Mouse (Mus musculus): ENCODE results near the gene Slc12a4. TPM values are rescaled to one million over a fixed set of nuclear protein-coding genes. Genes with fewer than 3 reads are reported as not detected.
"Not testable (repeated sequence)": the region's sequence is repeated elsewhere in the genome, so short reads cannot be mapped to it uniquely, and the experiment has no call there.

Slc12a4 gene
- polyA plus RNA-seq (2015; fragmentation: Nextera tagmentation; extraction: Ambion mirVana): 32.7 and 33.4 TPM in 2 replicates

DNA sequence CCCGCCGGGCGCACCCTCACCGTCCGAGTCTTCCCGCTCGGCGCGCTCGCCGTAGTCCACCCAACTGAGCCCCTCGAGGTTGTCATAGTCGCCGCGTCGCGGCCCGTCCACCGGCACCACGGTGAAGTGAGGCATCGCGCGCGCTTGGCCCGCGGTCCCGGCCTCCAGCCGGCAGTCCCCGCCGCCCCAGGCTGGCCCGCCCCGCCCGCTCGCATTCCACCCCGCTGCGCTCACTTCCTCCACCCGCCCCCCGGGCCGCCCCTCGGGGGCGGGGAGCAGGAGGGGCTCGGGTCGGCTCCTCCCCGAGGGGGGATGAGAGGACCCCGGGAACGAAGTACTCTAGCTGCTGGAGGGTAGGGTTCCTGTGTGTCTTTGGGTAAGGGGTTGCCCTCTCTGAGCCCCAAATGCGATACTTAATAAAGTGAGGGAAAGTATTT lies at the start of gene Slc12a4:
TSS of gene Slc12a4 (minus strand) at position 193 of the 437 bp plus-strand sequence.
- no peaks in the 10 kb centered on the region for H3K27me3 ChIP-seq (replicated peaks)
- WGBS: under 1% methylated on average over 44 of the region's 47 CpGs
- no peaks in the 10 kb centered on the region for H3K9me3 ChIP-seq
- H3K27ac ChIP-seq: peak within 1 kb of the TSS; percentile 94
- H3K4me2 ChIP-seq: peak within 1 kb of the TSS; percentile 69
- H3K36me3 ChIP-seq: no peaks in the 10 kb centered on the region
- peak; percentile 86 for ATAC-seq (ENCODE audit: insufficient read depth, low FRiP score, low read depth)
- peak within 1 kb of the TSS; percentile 72 for H3K4me3 ChIP-seq (replicated peaks)
- H3K9ac ChIP-seq: peak within 1 kb of the TSS; percentile 80
- peaks cover 24% of the 10 kb centered on the region for H3K4me1 ChIP-seq

DNA sequence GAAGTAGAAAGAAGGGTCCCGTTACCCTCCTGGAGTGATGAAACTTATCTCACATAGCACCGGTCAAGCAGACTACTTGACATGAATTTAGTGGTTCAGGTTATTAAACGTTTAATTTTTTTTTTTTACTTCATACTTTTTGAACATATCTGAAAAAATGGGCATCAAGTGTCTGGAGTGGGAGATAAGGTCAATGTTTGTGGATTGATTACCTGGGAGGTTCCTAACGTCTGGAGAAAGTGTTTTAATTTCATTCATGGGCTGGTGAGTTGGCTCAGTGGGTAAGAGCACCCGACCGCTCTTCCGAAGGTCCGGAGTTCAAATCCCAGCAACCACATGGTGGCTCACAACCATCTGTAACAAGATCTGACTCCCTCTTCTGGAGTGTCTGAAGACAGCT lies 46.3 kb upstream of the Slc12a4 start:
- not testable (repeated sequence) for H3K9ac ChIP-seq; H3K9me3 ChIP-seq; ATAC-seq (ENCODE audit: insufficient read depth, low FRiP score, low read depth); H3K27ac ChIP-seq; H3K27me3 ChIP-seq (replicated peaks); H3K36me3 ChIP-seq
- Histone ChIP-seq H3K4me3 (replicated peaks) (peak overlapping the region; percentile 79), H3K4me2 (peak overlapping the region; percentile 96), H3K4me1 (peaks cover 12% of the 10 kb centered on the region; the same call in 1 of the 2 replicates)
- WGBS: 74% methylated on average over 8 of the region's 8 CpGs

DNA sequence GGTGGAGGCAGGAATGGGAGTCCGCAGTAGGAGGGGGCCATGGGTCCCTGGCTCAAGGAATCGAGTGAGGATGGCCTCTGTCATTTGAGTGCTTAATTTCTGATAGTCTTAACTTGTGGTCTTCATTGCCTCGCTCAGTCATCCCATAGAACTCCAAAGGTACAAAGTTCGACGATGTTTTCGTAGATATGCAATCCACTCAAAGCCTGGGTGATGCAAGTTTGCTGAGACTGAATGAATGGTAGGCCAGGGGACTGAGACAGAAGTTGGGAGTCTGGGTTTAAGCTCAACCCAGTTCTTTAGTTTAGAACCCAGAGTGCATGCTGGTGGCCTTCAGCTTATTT lies 45.7 kb upstream of the Slc12a4 start, which contains the start of gene Ddx28:
TSS of gene Ddx28 (minus strand) at position 240 of the 344 bp plus-strand sequence.
- Histone ChIP-seq H3K36me3 (0 out of 2 replicates have a peak, but pooled peaks cover 2% of the 10 kb centered on the region), H3K27ac (peak within 1 kb of the TSS; percentile 52), H3K4me3 (replicated peaks) (peak within 1 kb of the TSS; percentile 79), H3K4me2 (peak within 1 kb of the TSS; percentile 96), H3K4me1 (peaks cover 12% of the 10 kb centered on the region; the same call in 1 of the 2 replicates), H3K9ac (peak within 1 kb of the TSS; percentile 66), H3K27me3 (replicated peaks) (no peaks in the 10 kb centered on the region), H3K9me3 (no peaks in the 10 kb centered on the region)
- no peak for ATAC-seq (ENCODE audit: insufficient read depth, low FRiP score, low read depth)
- 3% methylated on average over 6 of the region's 6 CpGs for WGBS

DNA sequence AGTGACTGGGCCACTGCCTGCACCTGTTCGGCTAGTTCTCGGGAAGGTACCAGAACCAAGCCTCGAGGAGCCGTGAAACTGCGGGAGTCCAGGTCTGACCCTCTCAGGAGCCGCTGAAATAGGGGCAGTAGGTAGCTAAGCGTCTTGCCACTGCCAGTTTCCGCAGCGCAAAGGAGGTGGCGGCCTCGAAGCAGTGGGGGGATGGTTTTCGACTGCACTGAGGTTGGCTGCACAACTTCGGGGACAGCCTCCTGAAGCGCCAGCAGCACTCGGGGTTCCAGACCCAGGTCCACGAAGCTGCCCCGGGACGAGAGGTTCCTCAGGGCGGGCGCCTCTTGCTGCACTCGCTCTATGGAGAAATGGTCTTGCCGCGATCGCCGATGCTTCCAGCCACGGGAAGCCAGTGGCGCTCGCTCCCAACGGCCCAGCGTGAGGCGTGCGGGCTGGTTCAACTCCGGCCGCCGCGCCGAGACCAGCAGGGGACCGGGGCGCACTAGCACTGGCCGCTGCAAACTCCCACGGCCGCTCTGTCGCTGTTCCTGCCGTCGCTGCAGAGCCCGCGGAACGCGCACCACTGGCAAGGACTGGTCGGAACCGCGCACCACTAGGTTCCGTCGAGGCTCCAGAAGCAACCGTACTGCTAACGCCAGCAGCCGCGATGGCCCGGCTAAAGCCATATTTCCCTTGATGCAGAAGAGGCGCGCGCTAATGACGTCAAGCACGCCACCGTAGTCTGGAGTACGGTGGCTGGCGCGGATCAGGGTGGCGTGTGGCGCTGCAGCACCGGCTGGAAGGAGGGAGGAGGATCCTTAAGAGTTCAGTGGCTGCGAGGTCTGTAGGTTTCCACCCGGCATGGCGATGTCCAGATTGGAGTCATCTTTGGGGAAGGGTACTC lies 45.1 kb upstream of the Slc12a4 start:
- ATAC-seq (ENCODE audit: insufficient read depth, low FRiP score, low read depth): peak; percentile 94

DNA sequence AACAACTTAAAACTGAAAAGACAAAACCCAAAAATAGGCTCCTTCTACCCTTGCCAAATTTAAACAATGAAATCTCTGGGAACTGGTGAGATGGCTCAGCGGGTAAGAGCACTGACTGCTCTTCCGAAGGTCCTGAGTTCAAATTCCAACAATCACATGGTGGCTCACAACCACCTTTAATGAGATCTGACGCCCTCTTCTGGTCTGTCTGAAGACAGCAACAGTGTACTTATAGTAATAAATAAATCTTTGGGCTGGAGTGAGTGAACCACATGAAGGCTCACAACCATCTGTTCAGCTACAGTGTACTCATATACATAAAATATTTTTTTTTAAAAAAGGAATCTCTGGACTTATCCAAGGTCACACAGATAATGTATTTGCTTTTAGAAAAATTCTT lies 42.0 kb upstream of the Slc12a4 start:
- not testable (repeated sequence) for H3K4me2 ChIP-seq; H3K27me3 ChIP-seq (replicated peaks); H3K4me3 ChIP-seq (replicated peaks); H3K9ac ChIP-seq; H3K27ac ChIP-seq; H3K36me3 ChIP-seq; ATAC-seq (ENCODE audit: insufficient read depth, low FRiP score, low read depth); H3K9me3 ChIP-seq
- peaks cover 12% of the 10 kb centered on the region; the same call in 1 of the 2 replicates for H3K4me1 ChIP-seq
- WGBS: 71% methylated on average over 3 of the region's 3 CpGs

More for the DNA sequence above, 45.1 kb upstream of the Slc12a4 start:
- peak overlapping the region; percentile 96 for H3K4me2 ChIP-seq
- H3K4me1 ChIP-seq: peaks cover 12% of the 10 kb centered on the region; the same call in 1 of the 2 replicates
- no peaks in the 10 kb centered on the region for H3K27me3 ChIP-seq (replicated peaks)
- H3K36me3 ChIP-seq: no peaks in the 10 kb centered on the region
- peak overlapping the region; percentile 66 for H3K9ac ChIP-seq
- H3K9me3 ChIP-seq: no peaks in the 10 kb centered on the region
- H3K27ac ChIP-seq: peak overlapping the region; percentile 52
- peak overlapping the region; percentile 79 for H3K4me3 ChIP-seq (replicated peaks)
- WGBS: 1% methylated on average over 74 of the region's 74 CpGs

DNA sequence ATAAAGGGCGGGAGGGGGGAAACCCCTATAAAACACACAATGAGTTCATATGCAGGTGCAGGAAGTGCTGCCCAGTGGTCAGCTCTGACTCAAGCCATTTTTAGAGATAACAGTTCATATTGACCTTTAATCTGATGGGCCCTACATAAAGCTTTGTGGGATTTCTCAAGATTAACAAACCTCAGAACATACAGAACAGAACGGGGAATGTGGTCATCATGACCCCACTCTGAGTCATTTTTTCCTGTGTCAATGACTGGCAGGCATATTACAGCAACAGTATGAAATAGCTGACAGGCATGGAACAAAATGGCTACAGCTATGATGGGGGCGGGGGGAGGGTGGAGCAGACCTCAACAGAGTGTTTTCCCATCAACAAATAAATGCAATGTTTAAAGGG lies 41.2 kb upstream of the Slc12a4 start:
- no peak overlapping the region for H3K9ac ChIP-seq
- no peak for ATAC-seq (ENCODE audit: insufficient read depth, low FRiP score, low read depth)
- H3K36me3 ChIP-seq: no peaks in the 10 kb centered on the region
- no peak overlapping the region for H3K4me3 ChIP-seq (replicated peaks)
- no peak overlapping the region for H3K4me2 ChIP-seq
- H3K9me3 ChIP-seq: no peaks in the 10 kb centered on the region
- H3K27me3 ChIP-seq (replicated peaks): no peaks in the 10 kb centered on the region
- peaks cover 12% of the 10 kb centered on the region; the same call in 1 of the 2 replicates for H3K4me1 ChIP-seq
- H3K27ac ChIP-seq: no peak overlapping the region
- WGBS: 78% methylated on average over 3 of the region's 3 CpGs

DNA sequence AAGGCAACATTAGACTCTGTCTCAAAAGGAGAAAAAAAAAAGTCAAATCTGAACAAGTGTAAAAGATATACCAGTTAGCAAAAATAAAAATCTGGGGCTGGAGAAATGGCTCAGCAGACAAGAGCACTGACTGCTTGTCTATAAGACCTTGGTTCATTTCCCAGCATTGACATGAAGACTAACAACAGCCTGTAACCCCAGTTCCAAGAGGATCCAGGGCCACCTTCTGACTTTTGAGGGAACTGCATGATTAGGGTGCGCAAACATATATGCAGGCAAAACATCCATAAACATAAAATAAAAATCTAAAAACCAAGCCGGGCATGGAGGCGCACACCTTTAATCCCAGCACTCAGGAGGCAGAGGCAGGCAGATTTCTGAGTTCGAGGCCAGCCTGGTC lies 40.5 kb upstream of the Slc12a4 start:
- Histone ChIP-seq H3K27ac (no peak overlapping the region), H3K9ac (no peak overlapping the region), H3K36me3 (no peaks in the 10 kb centered on the region), H3K27me3 (replicated peaks) (no peaks in the 10 kb centered on the region), H3K4me1 (peaks cover 12% of the 10 kb centered on the region; the same call in 1 of the 2 replicates), H3K9me3 (no peaks in the 10 kb centered on the region), H3K4me3 (replicated peaks) (no peak overlapping the region), H3K4me2 (no peak overlapping the region)
- no peak for ATAC-seq (ENCODE audit: insufficient read depth, low FRiP score, low read depth)
- WGBS: 84% methylated on average over 4 of the region's 4 CpGs

DNA sequence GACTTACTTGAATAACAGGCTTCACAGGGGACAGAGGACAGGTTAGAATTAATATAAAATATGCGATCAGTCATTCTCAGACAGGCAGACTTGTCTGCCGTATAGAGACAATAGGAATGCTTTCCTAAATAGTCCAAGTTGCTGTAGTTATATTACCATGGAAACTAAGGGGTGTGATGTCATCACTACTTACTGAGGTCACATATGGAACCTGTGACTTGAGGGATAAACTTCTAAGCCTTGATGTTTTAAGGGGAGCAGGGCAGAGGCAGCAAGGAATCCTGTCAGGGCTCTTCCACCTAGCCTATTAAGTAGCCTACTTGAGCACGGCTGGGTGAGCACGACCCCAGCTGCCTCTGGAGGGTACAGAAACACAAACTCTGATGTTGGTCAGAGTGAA lies 40.0 kb upstream of the Slc12a4 start, which contains the start of gene Dpep2nb:
TSS of gene Dpep2nb (minus strand) at position 101 of the 400 bp plus-strand sequence.
- Histone ChIP-seq H3K27me3 (replicated peaks) (no peaks in the 10 kb centered on the region), H3K4me1 (peaks cover 12% of the 10 kb centered on the region; the same call in 1 of the 2 replicates), H3K36me3 (no peaks in the 10 kb centered on the region), H3K4me2 (no peak within 1 kb of the TSS), H3K27ac (no peak within 1 kb of the TSS), H3K4me3 (replicated peaks) (no peak within 1 kb of the TSS), H3K9me3 (no peaks in the 10 kb centered on the region), H3K9ac (no peak within 1 kb of the TSS)
- no peak for ATAC-seq (ENCODE audit: insufficient read depth, low FRiP score, low read depth)
- WGBS: 73% methylated on average over 4 of the region's 4 CpGs

DNA sequence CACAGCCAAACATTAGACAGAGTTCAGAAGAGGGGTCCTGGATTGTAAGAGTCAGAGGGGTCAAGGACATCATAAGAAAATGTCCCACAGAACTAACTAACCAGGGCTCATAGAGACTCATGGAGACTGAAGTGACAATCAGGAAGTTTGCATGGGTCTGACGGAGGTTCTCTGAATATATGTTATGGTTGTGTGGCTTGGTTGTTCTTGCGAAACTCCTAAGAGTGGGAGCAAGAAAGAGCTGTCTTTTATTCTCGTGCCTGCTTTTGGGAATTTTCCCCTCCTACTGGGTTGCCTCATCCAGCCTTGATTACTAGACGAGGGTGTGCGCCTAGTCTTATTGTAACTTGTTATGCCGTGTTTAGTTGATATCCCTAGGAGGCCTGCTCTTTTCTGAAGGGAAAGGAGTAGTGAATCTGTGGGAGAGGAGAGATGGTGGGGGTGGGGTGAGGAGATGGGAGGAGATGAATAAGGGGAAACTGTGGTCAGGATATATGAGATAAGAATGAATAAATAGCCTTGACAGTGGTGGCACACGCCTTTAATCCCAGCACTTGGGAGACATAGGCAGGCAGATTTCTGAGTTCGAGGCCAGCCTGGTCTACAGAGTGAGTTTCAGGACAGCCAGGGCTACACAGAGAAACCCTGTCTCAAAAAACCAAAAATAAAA lies 38.8 kb upstream of the Slc12a4 start:
- Histone ChIP-seq H3K27me3 (replicated peaks) (no peaks in the 10 kb centered on the region), H3K9me3 (no peaks in the 10 kb centered on the region), H3K4me2 (no peak overlapping the region), H3K9ac (no peak overlapping the region), H3K27ac (no peak overlapping the region), H3K36me3 (no peaks in the 10 kb centered on the region), H3K4me3 (replicated peaks) (no peak overlapping the region), H3K4me1 (0 out of 2 replicates have a peak, but pooled peaks cover 1% of the 10 kb centered on the region)
- ATAC-seq (ENCODE audit: insufficient read depth, low FRiP score, low read depth): no peak
- 70% methylated on average over 8 of the region's 8 CpGs for WGBS

DNA sequence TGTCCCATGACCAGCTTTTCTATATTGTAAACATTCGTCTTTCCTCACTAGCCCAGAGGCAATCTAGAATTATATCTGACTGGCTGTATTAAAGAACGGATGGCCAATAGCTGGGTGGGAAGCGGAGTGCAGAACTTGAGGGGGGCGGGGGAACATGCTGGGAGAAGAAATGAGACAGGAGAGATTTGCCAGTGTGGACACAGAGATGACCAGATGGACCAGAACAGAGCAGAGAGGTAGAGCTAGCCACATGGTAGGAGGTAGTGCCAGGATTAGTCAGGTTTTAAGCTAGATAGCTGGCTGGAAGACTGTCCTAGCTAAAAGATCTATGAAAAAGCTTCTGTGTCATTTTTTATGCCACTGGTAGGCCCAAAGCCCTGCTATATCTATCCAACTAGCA lies 36.0 kb upstream of the Slc12a4 start:
- no peak overlapping the region for H3K27ac ChIP-seq

DNA sequence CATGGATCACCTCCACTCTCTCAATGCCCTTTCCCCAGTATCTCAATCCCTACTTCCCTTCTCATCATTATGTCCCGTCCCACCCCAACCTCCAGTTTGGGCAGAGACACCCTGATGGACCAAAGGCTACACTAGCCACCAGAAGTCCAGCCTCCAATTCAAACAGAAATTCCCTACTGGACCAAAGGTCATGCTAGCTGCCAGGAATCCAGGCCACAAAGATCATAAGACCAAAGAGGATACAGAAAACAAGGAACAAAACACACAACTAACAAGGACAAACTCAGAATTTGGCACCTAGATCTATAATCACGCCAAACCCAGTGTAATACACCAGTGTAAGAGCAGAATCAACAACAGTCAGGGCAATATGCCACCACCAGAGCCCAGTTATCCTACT lies 33.1 kb upstream of the Slc12a4 start:
- H3K4me1 ChIP-seq: no peaks in the 10 kb centered on the region
- no peak overlapping the region for H3K27ac ChIP-seq
- no peaks in the 10 kb centered on the region for H3K9me3 ChIP-seq
- no peak for ATAC-seq (ENCODE audit: insufficient read depth, low FRiP score, low read depth)
- H3K4me2 ChIP-seq: no peak overlapping the region
- no peaks in the 10 kb centered on the region for H3K36me3 ChIP-seq
- no peak overlapping the region for H3K9ac ChIP-seq
- H3K4me3 ChIP-seq (replicated peaks): no peak overlapping the region
- WGBS: 83% methylated on average over 2 of the region's 2 CpGs
- no peaks in the 10 kb centered on the region for H3K27me3 ChIP-seq (replicated peaks)

More for the DNA sequence above, 36.0 kb upstream of the Slc12a4 start:
- no peaks in the 10 kb centered on the region for H3K36me3 ChIP-seq
- no peaks in the 10 kb centered on the region for H3K27me3 ChIP-seq (replicated peaks)
- H3K4me2 ChIP-seq: no peak overlapping the region
- WGBS: 66% methylated on average over 4 of the region's 4 CpGs
- no peak overlapping the region for H3K4me3 ChIP-seq (replicated peaks)
- no peak for ATAC-seq (ENCODE audit: insufficient read depth, low FRiP score, low read depth)
- H3K4me1 ChIP-seq: no peaks in the 10 kb centered on the region
- H3K9me3 ChIP-seq: no peaks in the 10 kb centered on the region
- H3K9ac ChIP-seq: no peak overlapping the region

DNA sequence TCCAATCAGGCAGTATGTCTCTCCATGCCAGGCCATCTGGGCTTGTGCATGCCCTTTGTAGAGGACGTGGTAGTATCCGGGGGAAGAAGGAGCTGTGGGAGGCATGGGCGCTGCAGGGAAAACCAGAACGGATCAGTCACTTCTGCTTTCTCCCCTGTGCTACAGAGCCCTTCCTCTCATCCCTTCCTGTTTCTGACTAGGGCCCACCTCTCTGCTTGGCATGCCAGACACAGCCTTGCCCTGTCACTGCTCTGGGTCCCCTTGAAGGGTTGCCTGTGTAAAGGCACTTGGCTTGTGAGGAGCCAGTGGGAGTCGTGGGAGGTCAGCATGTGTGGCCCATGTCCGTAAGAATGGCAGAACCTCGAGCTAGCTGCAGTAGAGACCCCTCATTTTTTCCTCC lies 30.5 kb upstream of the Slc12a4 start:
- H3K9me3 ChIP-seq: no peaks in the 10 kb centered on the region

More for the DNA sequence above, 30.5 kb upstream of the Slc12a4 start:
- H3K4me2 ChIP-seq: no peak overlapping the region
- H3K27me3 ChIP-seq (replicated peaks): no peaks in the 10 kb centered on the region
- H3K4me3 ChIP-seq (replicated peaks): no peak overlapping the region
- no peak for ATAC-seq (ENCODE audit: insufficient read depth, low FRiP score, low read depth)
- no peaks in the 10 kb centered on the region for H3K4me1 ChIP-seq
- no peak overlapping the region for H3K9ac ChIP-seq
- H3K27ac ChIP-seq: no peak overlapping the region
- no peaks in the 10 kb centered on the region for H3K36me3 ChIP-seq
- 72% methylated on average over 7 of the region's 7 CpGs for WGBS

Data from stomach, embryonic 15.5 days (tissue).